ENCODE assay signal across 27 mouse cellular contexts in genomic region chr8:60964518-60964917, GRCm38 (mm10). TPM values are rescaled to one million over a fixed set of nuclear protein-coding genes. Genes with fewer than 3 reads are reported as not detected.
DNase-seq lines count a peak whose midpoint lies in the region; ATAC-seq and TF ChIP-seq lines count a peak whose summit lies in the region.
"Had no signal": no experiment of that assay in that cellular context is flagged by ENCODE, and none has a peak within 500 bp of the region (broad histone marks: within the 10 kb centered on the region; RNA-seq: fewer than 3 reads in every experiment).

No protein-coding gene starts in this region.

- no peak overlapping the region for H3K4me2 ChIP-seq in liver, embryonic 13.5 days
- H3K4me2 ChIP-seq: embryonic facial prominence, embryonic 12.5 days; embryonic facial prominence, embryonic 15.5 days; heart, embryonic 12.5 days; heart, embryonic 15.5 days; hindbrain, embryonic 13.5 days had no signal

- peak overlapping the region; percentile 45 for H3K9ac ChIP-seq in liver, embryonic 13.5 days
- H3K9ac ChIP-seq: embryonic facial prominence, embryonic 12.5 days; embryonic facial prominence, embryonic 15.5 days; forebrain, postnatal 0 days; heart, embryonic 12.5 days; heart, embryonic 15.5 days; hindbrain, embryonic 13.5 days had no signal

- peak overlapping the region; percentile 51 for H3K4me3 ChIP-seq in gastrocnemius, adult 2 months
- no peak overlapping the region for H3K4me3 ChIP-seq in liver, embryonic 13.5 days (replicated peaks)
- H3K4me3 ChIP-seq: embryonic facial prominence, embryonic 12.5 days; embryonic facial prominence, embryonic 15.5 days; heart, embryonic 12.5 days; heart, embryonic 15.5 days; hindbrain, embryonic 10.5 days; hindbrain, embryonic 13.5 days had no signal

- no peak for TF ChIP-seq CTCF in gastrocnemius, adult 2 months (IDR thresholded peaks at IDR 0.05)

- intact Hi-C loops in gastrocnemius, adult 2 months (cut with DNase I) = no loop called here

- ATAC-seq in liver, embryonic 13.5 days (ENCODE audit: low read depth) = no peak
- ATAC-seq: forebrain, embryonic 14.5 days; forebrain, postnatal 0 days; hindbrain, embryonic 16.5 days had no signal

- H3K27ac ChIP-seq in gastrocnemius, adult 2 months = peak overlapping the region; percentile 86
- H3K27ac ChIP-seq in liver, embryonic 13.5 days = peak overlapping the region; percentile 59; the same call in 1 of the 2 replicates
- H3K27ac ChIP-seq: embryonic facial prominence, embryonic 12.5 days; embryonic facial prominence, embryonic 15.5 days; heart, embryonic 15.5 days; hindbrain, embryonic 10.5 days; hindbrain, embryonic 13.5 days had no signal

- no peaks in the 10 kb centered on the region for H3K27me3 ChIP-seq in liver, embryonic 13.5 days
- H3K27me3 ChIP-seq: CH12.LX; embryonic facial prominence, embryonic 12.5 days; embryonic facial prominence, embryonic 15.5 days; heart, embryonic 12.5 days; heart, embryonic 15.5 days; hindbrain, embryonic 13.5 days had no signal

- peaks cover 69% of the 10 kb centered on the region for H3K4me1 ChIP-seq in liver, embryonic 13.5 days (replicated peaks)
- H3K4me1 ChIP-seq: embryonic facial prominence, embryonic 15.5 days; hindbrain, embryonic 13.5 days had no signal

- DNase-seq in gastrocnemius, adult 2 months = no peak
- DNase-seq in gastrocnemius, adult 18-20 months (ENCODE audit: low spot score) = no peak
- DNase-seq in liver, embryonic 13.5 days = no peak
- no peak for DNase-seq in liver
- peak; percentile 42 for DNase-seq in skeletal muscle tissue, adult 2 months (ENCODE audit: low read depth, low spot score)
- no peak for DNase-seq in thymus, postnatal 36 days
- DNase-seq: adrenal gland, adult 2 months; adrenal gland, postnatal 14 days; cerebellum, adult 11 months; cerebellum, adult 2 months; cerebellum, adult 9-11 months; cerebellum, postnatal 25 days; forebrain, postnatal 0 days; gastrocnemius, postnatal 10 days; gastrocnemius, postnatal 36 days; heart, postnatal 10 days; heart, postnatal 36 days had no signal

- 61% methylated on average over 4 of the region's 4 CpGs for WGBS in liver, embryonic 13.5 days (ENCODE audit: insufficient replicate concordance)

- H3K36me3 ChIP-seq in liver, embryonic 13.5 days = 0 out of 2 replicates have a peak, but pooled peaks cover 3% of the 10 kb centered on the region
- H3K36me3 ChIP-seq: embryonic facial prominence, embryonic 12.5 days; embryonic facial prominence, embryonic 15.5 days; heart, embryonic 12.5 days; heart, embryonic 15.5 days; hindbrain, embryonic 10.5 days; hindbrain, embryonic 13.5 days had no signal

- H3K9me3 ChIP-seq in liver, embryonic 13.5 days (replicated peaks) = no peaks in the 10 kb centered on the region
- H3K9me3 ChIP-seq: embryonic facial prominence, embryonic 12.5 days; embryonic facial prominence, embryonic 15.5 days; G1E; heart, embryonic 12.5 days; heart, embryonic 15.5 days; hindbrain, embryonic 10.5 days; hindbrain, embryonic 13.5 days had no signal

RNA-seq across cellular contexts. Expression of gene Clcn3, which starts 18.6 kb away (rescaled TPM):
- 10 to 100 TPM; 27.5 to 37.4 TPM for total RNA-seq in gastrocnemius, adult 2 months (2021)
- total RNA-seq in gastrocnemius, adult 18-20 months (2021) = 10 to 100 TPM; 34.9 to 35.2 TPM
- polyA plus RNA-seq in liver, embryonic 13.5 days (2015; fragmentation: Nextera tagmentation; extraction: Ambion mirVana) = 35.8 and 41.3 TPM in 2 replicates

RNA-seq across cellular contexts. Expression of gene Nek1, which starts 28.5 kb away (rescaled TPM):
- total RNA-seq in gastrocnemius, adult 2 months (2021) = 1 to 10 TPM; 3.8 to 4.7 TPM
- total RNA-seq in gastrocnemius, adult 18-20 months (2021) = 1 to 10 TPM; 3.8 to 4.8 TPM
- polyA plus RNA-seq in liver, embryonic 13.5 days (2015; fragmentation: Nextera tagmentation; extraction: Ambion mirVana) = 9.2 and 11.9 TPM in 2 replicates
